Mouse (Mus musculus) MEL (cell line): Measurements from ENCODE around the gene Mrpl22.

Experiments
- CHD1 ChIP-seq: IDR thresholded peaks from 2 replicates; pipeline ENCODE4 v1.6.1; 2012; ENCODE audit warnings: low read depth, mild to moderate bottlenecking, inconsistent platforms, low read length, improper control_type of control experiment
- CTCF ChIP-seq, 3 experiments: IDR thresholded peaks in 2 of 3; conservative IDR thresholded peaks in 1 of 3; 2 replicates each; pipeline ENCODE4 v1.5.1; 2011 to 2012; ENCODE audit warnings: low read length in 3 of 3, low read depth in 2 of 3, mild to moderate bottlenecking in 2 of 3, improper control_type of control experiment in 1 of 3, inconsistent platforms in 1 of 3, mixed read lengths in 1 of 3, moderate library complexity in 1 of 3; ENCODE audit not compliant: control insufficient read depth in 1 of 3, insufficient read depth in 1 of 3, poor library complexity in 1 of 3, severe bottlenecking in 1 of 3
- E2F4 ChIP-seq: IDR thresholded peaks from 2 replicates; pipeline ENCODE4 v1.6.1; 2011; ENCODE audit warnings: low read depth, low read length, improper control_type of control experiment, borderline replicate concordance
- GATA1 ChIP-seq: IDR thresholded peaks from 2 replicates; pipeline ENCODE4 v1.6.1; 2011; ENCODE audit warnings: low read depth, low read length, improper control_type of control experiment
- MEF2A ChIP-seq: IDR thresholded peaks from 2 replicates; pipeline ENCODE4 v1.6.1; 2014; ENCODE audit warnings: low read depth, mild to moderate bottlenecking, inconsistent platforms, low read length, improper control_type of control experiment; ENCODE audit not compliant: poor library complexity, insufficient replicate concordance, severe bottlenecking; ENCODE audit errors: extremely low read depth
- NELFE ChIP-seq: IDR thresholded peaks from 2 replicates; pipeline ENCODE4 v1.6.1; 2011; ENCODE audit warnings: low read depth, low read length, improper control_type of control experiment
- POLR2A ChIP-seq, 2 experiments: IDR thresholded peaks; 2 replicates each; pipeline ENCODE4 v1.6.1; 2011 to 2012; ENCODE audit warnings: low read length in 2 of 2, mild to moderate bottlenecking in 2 of 2, control low read depth in 1 of 2, improper control_type of control experiment in 1 of 2, low read depth in 1 of 2, moderate library complexity in 1 of 2; ENCODE audit not compliant: control insufficient read depth in 1 of 2, insufficient read depth in 1 of 2, poor library complexity in 1 of 2

DNA sequence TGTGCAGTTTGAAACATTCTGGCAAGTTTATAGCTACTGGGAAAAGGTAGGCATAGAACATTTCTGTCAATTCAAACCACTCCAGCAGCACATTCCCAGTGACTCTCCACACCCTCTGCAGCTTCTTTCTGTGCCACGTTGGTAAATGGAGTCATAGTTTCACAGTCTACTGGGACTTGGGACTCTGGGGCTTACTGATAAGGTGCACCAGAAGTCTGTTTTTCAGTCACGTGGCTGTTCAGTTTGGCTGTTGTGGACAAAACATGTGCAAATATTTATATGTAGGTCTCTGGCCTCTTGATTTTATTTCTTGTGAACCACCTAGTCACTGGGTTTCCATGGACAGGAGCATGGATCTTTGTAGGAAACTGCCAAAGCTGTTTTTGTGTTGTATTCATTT is 43.9 kb upstream of the Mrpl22 start:
- TF ChIP-seq CHD1 (no peak), GATA1 (peak; percentile 76), CTCF (IDR thresholded peaks at IDR 0.05 in 2 of 3, conservative IDR thresholded peaks at IDR 0.05 in 1 of 3; ENCODE audit: control insufficient read depth in 1 of 3, insufficient read depth in 1 of 3, low read depth in 2 of 3, low read length in 3 of 3, poor library complexity in 1 of 3, severe bottlenecking in 1 of 3) (no peak), NELFE (no peak), MEF2A (no peak), POLR2A (IDR thresholded peaks at IDR 0.05; ENCODE audit: control insufficient read depth in 1 of 2, insufficient read depth in 1 of 2, low read depth in 1 of 2, low read length in 2 of 2, poor library complexity in 1 of 2) (no peak), E2F4 (no peak)
